Mouse (Mus musculus) cerebellum, adult 11-12 months (tissue): ENCODE results near the gene Robo4.
A peak's percentile ranks its signal among the peaks of the same experiment; 100 is the strongest.

Source experiments
- DNase-seq: peaks from one replicate; pipeline ENCODE4 v3.0.0; 2022

The Robo4 gene

GRCm38 (mm10) chr9:37455868-37456267, 54.2 kb downstream of the Robo4 start:
- DNase-seq, result no peak

- peak; percentile 64 for DNase-seq
Observed at GRCm38 (mm10) chr9:37456481-37456910, 54.8 kb downstream of the Robo4 start.

- no peak for DNase-seq
Observed at GRCm38 (mm10) chr9:37457151-37457550, 55.5 kb downstream of the Robo4 start.

- no peak for DNase-seq
Observed at GRCm38 (mm10) chr9:37459665-37460042, 58.0 kb downstream of the Robo4 start.

- peak; percentile 38 for DNase-seq
Observed at GRCm38 (mm10) chr9:37460043-37460960, 58.6 kb downstream of the Robo4 start.

GRCm38 (mm10) chr9:37460961-37461340, 59.3 kb downstream of the Robo4 start:
- DNase-seq, result no peak

- no peak for DNase-seq
Observed at GRCm38 (mm10) chr9:37461571-37461970, 59.9 kb downstream of the Robo4 start.

- DNase-seq, result no peak
Observed at GRCm38 (mm10) chr9:37462764-37463163, 61.1 kb downstream of the Robo4 start.
